Mouse (Mus musculus) heart, postnatal 36 days (tissue): ENCODE measurements around the gene Adgrd1. TPM values are rescaled to one million over a fixed set of nuclear protein-coding genes. Genes with fewer than 3 reads are reported as not detected.

ENCODE experiments used
- DNase-seq, 2 experiments: peaks; one replicate each; pipeline ENCODE4 v3.0.0; 2021 to 2022
- intact Hi-C: fragments of 180-260 bp; cut with DNase I; formaldehyde crosslinking; loops from one replicate; pipeline ENCODE4 v1.15.1; 2025
- total RNA-seq, 2 experiments: library from RNA; stranded (reverse); gene quantifications; 2 replicates each; pipeline ENCODE4 v1.2.3; 2021

Gene Adgrd1
- total RNA-seq, 2 experiments from 2014 or later, result 4.7 to 5.9 TPM

- intact Hi-C loops, result loop anchor here (5.0 kb wide), 1 partner anchor 35 kb away; no protein-coding TSS in a partner anchor
- no peak for DNase-seq
These were observed 90.4 kb downstream of the Adgrd1 start for GRCm38 (mm10) chr5:129186926-129187325.

GRCm38 (mm10) chr5:129189071-129189470, 92.5 kb downstream of the Adgrd1 start:
- intact Hi-C loops, result loop anchor here (5.0 kb wide), 1 partner anchor 33 kb away; no protein-coding TSS in a partner anchor
- no peak for DNase-seq

- intact Hi-C loops, result loop anchor here (5.0 kb wide), 1 partner anchor 52 kb away; no protein-coding TSS in a partner anchor
- DNase-seq, result no peak
These were observed 93.5 kb downstream of the Adgrd1 start for GRCm38 (mm10) chr5:129190077-129190476.

GRCm38 (mm10) chr5:129196501-129196900, 100.0 kb downstream of the Adgrd1 start:
- DNase-seq, result no peak
- intact Hi-C loops, result no loop called here

- no peak for DNase-seq
- intact Hi-C loops, result no loop called here
These were observed 100.5 kb downstream of the Adgrd1 start for GRCm38 (mm10) chr5:129196971-129197519.

GRCm38 (mm10) chr5:129200132-129200531, 103.6 kb downstream of the Adgrd1 start:
- intact Hi-C loops, result no loop called here
- DNase-seq, result peak; percentile 47 to 51

GRCm38 (mm10) chr5:129208279-129208678, 111.7 kb downstream of the Adgrd1 start:
- no peak for DNase-seq
- intact Hi-C loops, result no loop called here

- no peak for DNase-seq
- intact Hi-C loops, result no loop called here
These were observed 112.3 kb downstream of the Adgrd1 start for GRCm38 (mm10) chr5:129208845-129209244.

GRCm38 (mm10) chr5:129211385-129212031, 115.0 kb downstream of the Adgrd1 start:
- intact Hi-C loops, result no loop called here
- DNase-seq, result no peak

GRCm38 (mm10) chr5:129214023-129214422, 117.5 kb downstream of the Adgrd1 start:
- intact Hi-C loops, result no loop called here
- DNase-seq, result no peak

GRCm38 (mm10) chr5:129216001-129216400, 119.5 kb downstream of the Adgrd1 start:
- intact Hi-C loops, result no loop called here

GRCm38 (mm10) chr5:129217481-129218221, 121.1 kb downstream of the Adgrd1 start:
- DNase-seq, result no peak
- intact Hi-C loops, result no loop called here

More at GRCm38 (mm10) chr5:129216001-129216400, 119.5 kb downstream of the Adgrd1 start:
- no peak for DNase-seq

- no peak for DNase-seq
- intact Hi-C loops, result no loop called here
These were observed 121.6 kb downstream of the Adgrd1 start for GRCm38 (mm10) chr5:129218222-129218505.

- intact Hi-C loops, result no loop called here
- DNase-seq, result no peak
These were observed 122.0 kb downstream of the Adgrd1 start for GRCm38 (mm10) chr5:129218537-129218981.

- intact Hi-C loops, result no loop called here
- DNase-seq, result no peak
These were observed 122.7 kb downstream of the Adgrd1 start for GRCm38 (mm10) chr5:129219178-129219760.

- intact Hi-C loops, result no loop called here
These were observed 129.4 kb downstream of the Adgrd1 start for GRCm38 (mm10) chr5:129225810-129226450.

GRCm38 (mm10) chr5:129228171-129228570, 131.6 kb downstream of the Adgrd1 start:
- intact Hi-C loops, result no loop called here

More at GRCm38 (mm10) chr5:129225810-129226450, 129.4 kb downstream of the Adgrd1 start:
- no peak for DNase-seq

GRCm38 (mm10) chr5:129233301-129233700, 136.8 kb downstream of the Adgrd1 start:
- intact Hi-C loops, result no loop called here
- DNase-seq, result no peak

More at GRCm38 (mm10) chr5:129228171-129228570, 131.6 kb downstream of the Adgrd1 start:
- DNase-seq, result no peak

GRCm38 (mm10) chr5:129233881-129234432, 137.4 kb downstream of the Adgrd1 start:
- no peak for DNase-seq
- intact Hi-C loops, result no loop called here

- intact Hi-C loops, result no loop called here
- no peak for DNase-seq
These were observed 139.8 kb downstream of the Adgrd1 start for GRCm38 (mm10) chr5:129236366-129236765.
